Mouse (Mus musculus): ENCODE measurements at regions not wholly inside any gene's neighbourhood (a gene's known extent, or its start where the extent isn't known, plus 50 kb on each side); places are given as distances from the start of the nearest gene placed in this dataset.

DNA sequence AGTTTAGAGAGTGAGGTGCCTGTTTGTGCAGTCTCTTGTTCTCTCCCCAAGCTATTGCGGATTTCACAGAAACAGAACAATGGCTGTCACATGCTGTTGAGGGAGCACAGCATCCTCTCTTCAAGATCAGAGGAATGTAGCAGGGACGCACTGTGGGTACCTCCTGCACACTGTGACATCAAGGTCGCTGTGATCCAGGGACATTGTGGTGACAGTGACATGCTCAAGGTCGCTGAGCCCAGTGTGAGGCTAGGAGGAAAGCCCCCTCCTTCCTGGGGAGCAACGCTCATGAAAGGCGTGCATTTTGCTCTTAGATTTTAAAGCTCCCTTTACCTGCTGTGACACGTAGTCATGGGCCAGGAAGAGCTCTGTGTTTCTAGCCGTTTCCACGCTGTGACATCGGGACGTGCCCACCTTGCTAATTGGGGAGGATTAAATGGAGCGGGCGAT, 248.5 kb upstream of the Myt1l start:
- TF ChIP-seq CTCF (IDR thresholded peaks at IDR 0.05; ENCODE audit: low read depth, low read length) (no peak), POLR2A (IDR thresholded peaks at IDR 0.05; ENCODE audit: insufficient read depth, low read length) (no peak)

All from ES-Bruce4 (cell line).